Mouse (Mus musculus) inflammation-experienced regulatory T-cells, adult 6 months (primary cell): ENCODE results near the gene Oxct2a. TPM values are rescaled to one million over a fixed set of nuclear protein-coding genes. Genes with fewer than 3 reads are reported as not detected.

ENCODE experiments used
- polyA plus RNA-seq, 3 experiments: library from polyadenylated mRNA; unstranded; fragments of 100-300 nt; shearing (Covaris generic); gene quantifications; one replicate each; pipeline ENCODE4 v1.2.1; 2017

Gene Oxct2a
- polyA plus RNA-seq, 3 experiments from 2014 or later = not detected

Other genes starting within 250 kb of the Oxct2a start
- gene Bmp8b, start 218.5 kb downstream of the Oxct2a start, polyA plus RNA-seq = not detected
- gene Oxct2b, start 207.4 kb downstream of the Oxct2a start, polyA plus RNA-seq = not detected
- 100 to 1,000 TPM in 1 of 3 experiments, 10 to 100 TPM in 2; 68.9 to 105 (median 92.0) TPM for gene Ppie, start 183.7 kb downstream of the Oxct2a start, polyA plus RNA-seq
- not detected for gene Hpcal4, start 140.4 kb downstream of the Oxct2a start, polyA plus RNA-seq
- gene Nt5c1a, start 122.1 kb downstream of the Oxct2a start, polyA plus RNA-seq = not detected
- under 1 TPM in 1 of 3 experiments, not detected in 2; 0.10 TPM for gene Heyl, start 90.1 kb downstream of the Oxct2a start, polyA plus RNA-seq
- 10 to 100 TPM; 13.5 to 18.7 (median 14.7) TPM for gene Pabpc4, start 61.3 kb downstream of the Oxct2a start, polyA plus RNA-seq
- gene Bmp8a, start 19.6 kb upstream of the Oxct2a start, polyA plus RNA-seq = not detected